Mouse (Mus musculus): ENCODE results near the gene Ctnnd1.
A peak's percentile ranks its signal among the peaks of the same experiment; 100 is the strongest.

Gene Ctnnd1

DNA sequence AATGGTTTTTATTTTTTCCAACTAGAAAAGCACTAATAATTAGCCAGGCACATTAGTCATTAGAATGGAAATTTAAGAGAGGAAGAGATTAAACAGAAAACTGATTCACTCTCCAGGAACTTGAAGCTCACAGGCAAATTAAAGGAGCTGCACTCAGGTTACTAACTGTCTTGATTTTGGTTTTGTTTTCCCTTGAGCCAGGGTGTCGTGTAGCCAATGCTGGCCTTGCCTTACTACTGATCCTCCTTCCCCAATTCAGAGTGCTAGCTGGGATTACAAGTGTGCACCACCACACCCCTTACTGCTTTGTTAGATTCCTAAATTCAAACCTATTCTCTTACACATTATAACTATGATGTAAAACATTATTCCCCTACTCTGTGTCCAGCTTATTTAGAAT is 42.7 kb downstream of the Ctnnd1 start:
- DNase-seq (ENCODE audit: low spot score), result no peak

DNA sequence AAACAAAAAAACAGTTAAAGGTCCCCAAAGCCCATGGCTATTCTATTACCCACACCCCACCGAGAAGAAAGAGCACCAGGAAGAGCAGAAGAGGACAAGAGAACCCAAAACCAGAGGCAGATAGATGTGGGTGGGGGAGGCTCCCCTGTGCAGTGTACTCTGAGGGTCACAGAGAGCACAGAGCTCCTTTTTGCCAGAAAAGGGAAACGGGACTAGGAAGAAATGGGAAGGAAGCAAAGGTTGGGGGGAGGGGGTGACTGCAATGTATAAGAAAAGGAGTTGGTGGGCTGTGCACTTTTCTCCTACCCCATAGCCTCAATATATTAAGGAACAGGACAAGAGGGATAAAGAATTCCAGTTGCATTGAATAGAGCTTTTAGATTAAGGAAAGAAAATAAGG is 49.6 kb downstream of the Ctnnd1 start:
- no peak for DNase-seq (ENCODE audit: low spot score)

DNA sequence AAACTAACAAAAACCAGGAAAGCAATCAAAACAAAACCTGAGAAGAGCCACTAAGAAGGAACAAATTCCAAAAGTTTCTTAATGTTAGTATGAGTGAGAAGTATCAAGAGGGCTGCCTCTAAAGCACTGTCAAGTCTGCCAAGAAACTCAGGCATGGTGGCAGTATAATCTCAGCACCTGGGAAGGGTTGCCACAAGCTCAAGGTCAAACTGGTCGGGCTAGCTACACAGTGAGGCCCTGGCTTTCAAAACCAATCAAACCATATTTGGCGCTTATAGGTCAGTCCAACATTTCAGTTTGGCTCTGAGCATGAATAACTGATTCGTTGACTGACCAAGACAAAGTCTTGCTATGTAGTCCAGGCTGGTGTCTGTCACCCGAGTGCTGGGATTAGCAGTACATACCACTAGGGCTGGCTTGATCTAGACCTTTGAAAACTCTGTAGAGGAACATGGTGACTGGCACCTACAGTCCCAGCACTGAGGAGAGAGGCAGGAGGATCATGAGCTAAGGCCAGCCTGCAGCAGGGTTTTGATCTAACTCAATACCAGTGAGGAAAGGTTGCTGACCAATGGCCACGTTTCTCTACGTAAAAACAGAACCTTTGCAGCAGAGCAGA is 51.2 kb downstream of the Ctnnd1 start:
- no peak for DNase-seq (ENCODE audit: low spot score)

DNA sequence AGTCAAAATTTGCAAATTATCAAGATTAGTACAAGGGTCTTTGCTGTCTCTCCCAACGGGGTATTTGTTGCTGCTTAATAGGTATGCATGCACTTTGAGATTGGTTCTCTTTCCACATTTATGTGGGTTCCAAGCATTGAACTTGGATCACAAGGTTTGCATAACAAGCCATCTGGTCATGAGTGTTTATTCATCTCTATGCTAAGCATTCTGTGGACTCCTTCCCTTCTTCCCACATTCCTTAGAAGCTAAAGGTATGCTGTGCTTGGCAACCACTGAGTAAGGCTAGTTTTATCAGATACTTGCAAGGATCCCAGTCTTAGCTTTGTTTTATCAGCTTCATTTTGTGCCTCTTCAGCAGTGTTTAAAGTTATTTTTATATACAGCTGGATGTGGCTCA is 53.4 kb downstream of the Ctnnd1 start:
- DNase-seq (ENCODE audit: low spot score), result no peak

DNA sequence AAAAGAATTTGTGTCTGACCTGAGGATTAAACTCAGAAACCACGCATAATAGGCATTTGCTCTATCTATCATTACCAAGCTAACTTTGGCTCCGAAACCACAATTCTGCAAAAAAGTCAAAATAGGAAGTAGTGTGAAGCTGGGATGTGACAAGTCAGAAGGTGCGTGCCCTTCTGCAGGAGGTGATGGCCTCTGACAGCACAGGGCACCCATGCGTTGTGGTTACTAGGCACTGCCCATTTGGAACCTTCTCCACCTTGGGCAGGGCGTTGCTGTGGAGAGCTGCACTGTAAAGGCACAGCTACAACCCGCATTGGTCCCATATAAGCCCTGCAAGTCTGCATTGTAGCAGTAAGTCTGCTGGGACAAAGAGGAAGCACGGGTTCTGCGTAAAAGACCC is 57.8 kb downstream of the Ctnnd1 start:
- DNase-seq (ENCODE audit: low spot score), result no peak

DNA sequence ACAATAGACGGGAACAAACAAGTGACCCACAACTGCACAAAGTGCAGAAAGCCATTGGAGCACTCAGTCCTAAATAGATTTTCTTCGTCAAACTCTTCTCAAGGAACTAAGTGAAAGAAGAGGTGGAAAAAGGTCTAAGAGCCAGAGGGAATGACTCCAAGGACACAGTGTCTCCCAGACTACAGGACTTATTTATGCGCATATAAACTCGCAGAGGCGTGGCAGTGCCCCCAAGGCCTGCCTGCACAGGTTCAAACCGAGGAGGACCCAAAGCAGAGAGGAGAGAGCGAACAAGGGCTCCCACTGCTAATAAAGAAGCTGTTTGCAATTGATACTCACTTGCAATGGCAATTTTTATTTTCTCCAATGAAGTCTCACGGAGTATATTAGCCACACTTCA is 64.9 kb downstream of the Ctnnd1 start:
- no peak for DNase-seq (ENCODE audit: low spot score)

DNA sequence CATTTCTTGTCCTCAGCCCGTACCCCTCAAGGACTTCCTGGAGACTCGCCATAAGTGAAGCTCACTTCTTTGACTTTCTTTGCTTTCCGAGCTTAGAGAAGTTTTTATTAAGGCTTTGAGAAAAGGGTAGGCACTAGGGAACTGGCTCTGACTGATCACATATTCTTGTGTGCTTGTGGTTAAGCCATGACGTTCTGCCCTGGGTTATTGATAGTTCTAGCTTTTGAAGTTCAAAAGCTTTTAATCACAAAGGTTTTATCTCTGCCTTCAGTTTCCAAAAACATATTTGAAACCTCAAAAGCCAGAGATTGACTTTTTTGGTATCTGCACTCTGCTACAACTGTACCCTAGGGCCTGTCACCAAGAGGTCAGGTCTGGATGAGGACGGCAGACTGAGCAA is 68.3 kb downstream of the Ctnnd1 start:
- DNase-seq (ENCODE audit: low spot score), result no peak

DNA sequence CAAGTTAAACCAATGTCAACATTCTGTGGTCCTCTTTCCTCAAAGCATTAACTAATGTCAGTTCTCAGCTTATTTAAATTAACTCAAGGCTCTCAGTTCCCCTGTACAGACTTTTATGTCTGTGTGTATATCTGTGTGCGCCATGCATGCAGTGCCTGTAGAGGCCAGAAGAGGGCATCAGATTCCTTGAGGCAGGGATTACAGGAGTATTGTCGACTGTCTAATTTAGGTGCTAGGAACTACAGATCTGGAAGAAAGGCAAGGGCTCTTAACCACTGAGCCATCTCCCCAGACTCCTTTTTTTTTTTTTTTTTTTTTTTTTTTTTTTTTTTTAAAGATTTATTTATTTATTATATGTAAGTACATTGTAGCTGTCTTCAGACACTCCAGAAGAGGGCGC is 69.4 kb downstream of the Ctnnd1 start:
- no peak for DNase-seq (ENCODE audit: low spot score)

DNA sequence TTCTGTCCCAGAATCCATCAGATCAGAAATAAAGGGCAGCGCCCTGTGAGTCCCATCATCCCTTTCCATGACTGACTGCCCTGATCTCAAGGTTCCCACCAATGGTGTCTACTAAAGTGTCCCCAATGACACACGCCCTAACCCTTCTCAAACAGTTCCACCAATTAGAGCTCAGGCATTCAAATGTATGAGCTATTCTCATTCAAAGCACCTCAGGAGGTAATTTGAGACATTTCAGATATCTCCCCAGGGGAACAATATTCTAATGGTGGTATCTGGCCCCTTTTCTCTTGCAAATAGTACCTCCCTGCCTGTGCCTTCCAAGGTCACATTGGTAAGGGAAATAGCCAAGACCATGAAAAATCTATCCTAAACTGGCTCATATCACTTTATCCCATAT is 71.3 kb downstream of the Ctnnd1 start:
- DNase-seq (ENCODE audit: low spot score), result no peak

DNA sequence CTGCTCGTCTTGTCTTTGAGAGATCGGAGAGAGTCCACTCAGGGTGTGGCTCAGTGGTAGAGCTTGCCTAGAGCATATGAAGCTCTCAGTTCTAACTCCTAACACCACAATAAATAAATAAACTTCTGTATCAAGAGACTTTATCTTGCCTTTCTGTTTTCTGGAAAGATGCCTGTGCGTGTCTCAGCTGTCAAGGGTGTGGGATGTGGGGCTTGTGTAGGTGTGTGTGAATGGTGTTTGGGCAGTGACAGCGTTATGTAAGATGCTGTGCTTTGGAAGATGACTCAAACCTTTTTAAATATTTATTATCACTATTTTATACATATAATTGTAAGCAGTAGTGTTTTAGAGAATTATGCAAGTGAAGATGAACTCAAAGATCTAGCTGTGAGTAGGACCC is 76.4 kb downstream of the Ctnnd1 start:
- DNase-seq (ENCODE audit: low spot score), result no peak

DNA sequence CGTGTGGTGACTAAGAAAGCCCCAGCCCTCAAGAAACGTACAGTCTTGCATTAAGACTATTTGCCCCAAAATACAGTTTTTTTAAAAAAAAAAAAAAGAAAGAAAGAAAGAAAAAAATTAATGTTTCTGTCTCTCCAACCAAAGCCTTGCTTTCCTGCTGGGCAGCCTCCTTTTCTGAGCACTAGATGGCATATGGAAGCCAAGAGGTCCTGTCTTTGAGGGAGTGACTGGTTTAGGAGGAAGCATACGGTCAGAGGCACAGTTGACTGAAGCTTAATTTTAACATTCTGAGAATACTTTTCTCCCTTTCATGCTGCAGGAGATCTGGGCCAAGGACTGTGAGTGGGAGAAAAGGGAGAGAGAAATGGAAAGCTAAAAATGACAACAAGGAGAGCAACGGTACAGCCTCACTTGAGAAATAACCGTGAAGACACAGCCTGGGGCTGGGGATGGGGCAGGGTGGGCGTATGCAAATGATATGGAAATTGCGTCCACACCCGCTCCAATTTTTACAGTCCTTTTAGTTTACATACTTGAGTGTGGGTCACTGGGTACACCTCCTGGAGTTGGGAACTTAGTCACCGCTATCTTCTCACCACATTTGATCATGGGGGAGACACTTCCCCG is 93.6 kb downstream of the Ctnnd1 start:
- DNase-seq (ENCODE audit: low spot score), result peak; percentile 53

DNA sequence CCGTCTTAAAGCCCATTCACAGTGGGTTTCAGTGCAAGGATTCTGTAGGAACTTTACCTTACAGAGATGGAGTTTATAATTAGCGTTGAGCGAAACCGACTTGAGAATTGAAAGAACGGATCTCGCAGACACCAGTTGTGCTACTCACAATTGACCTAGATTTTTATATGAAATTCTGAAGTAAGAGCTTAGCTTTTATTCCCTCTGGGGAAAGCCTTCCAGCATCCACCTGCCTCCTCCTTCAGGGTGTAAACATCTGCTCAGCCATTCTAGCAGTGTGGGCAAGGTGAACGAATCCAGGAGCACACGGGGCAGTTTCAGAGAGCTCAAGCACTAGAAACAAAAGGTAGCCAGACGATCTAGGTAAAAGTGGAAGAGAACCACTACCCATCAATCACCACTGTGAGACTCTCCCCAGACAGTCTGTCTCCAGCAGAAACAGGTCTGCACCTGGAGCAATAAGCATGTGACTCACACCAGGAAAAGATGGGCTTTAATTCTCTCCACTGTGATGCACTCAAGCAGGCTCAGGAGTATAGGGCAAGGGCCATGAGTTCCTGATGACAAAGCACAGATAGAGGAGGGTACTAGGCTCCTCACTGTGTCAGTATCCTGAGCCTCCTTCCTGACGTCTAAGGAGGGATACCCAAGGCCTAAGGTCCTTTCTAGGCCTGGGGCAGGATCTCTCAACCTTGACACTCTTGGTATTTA is 99.0 kb downstream of the Ctnnd1 start:
- DNase-seq (ENCODE audit: low spot score), result no peak
